Mouse (Mus musculus) midbrain, postnatal 0 days (tissue): ENCODE results near the gene Slc6a13. TPM values are rescaled to one million over a fixed set of nuclear protein-coding genes. Genes with fewer than 3 reads are reported as not detected.

Experiments
- ATAC-seq: fragments of 200-750 bp; cut with Nextera tagmentation; 2 replicates; pipeline ENCODE4 v1.8.0; 2017; ENCODE audit warnings: moderate number of reproducible peaks, mild to moderate bottlenecking, moderate TSS enrichment, moderate library complexity; ENCODE audit not compliant: low FRiP score
- DNase-seq: peaks from one replicate; pipeline ENCODE4 v3.0.0-alpha.2; 2015; ENCODE audit warnings: low spot score
- H3K27ac ChIP-seq: fragments of 300-500 bp; sonication (generic); 2 replicates; pipeline ENCODE4 v1.5.1; 2014; ENCODE audit warnings: low read depth, mild to moderate bottlenecking, low read length, mixed read lengths
- H3K27me3 ChIP-seq: fragments of 300-500 bp; sonication (generic); 2 replicates; pipeline ENCODE4 v1.6.1; 2014; ENCODE audit warnings: low read length, control low read depth, mixed read lengths; ENCODE audit not compliant: insufficient read depth
- H3K36me3 ChIP-seq: fragments of 300-500 bp; sonication (generic); 2 replicates; pipeline ENCODE4 v1.6.1; 2014; ENCODE audit warnings: low read length, control low read depth, mixed read lengths; ENCODE audit not compliant: insufficient read depth
- H3K4me1 ChIP-seq: fragments of 300-500 bp; sonication (generic); 2 replicates; pipeline ENCODE4 v1.6.1; 2014; ENCODE audit warnings: mild to moderate bottlenecking, control low read depth, antibody characterized with exemption, low read length, mixed read lengths; ENCODE audit not compliant: insufficient read depth
- H3K4me2 ChIP-seq: fragments of 300-500 bp; sonication (generic); 2 replicates; pipeline ENCODE4 v1.6.1; 2014; ENCODE audit warnings: low read depth, mild to moderate bottlenecking, low read length, mixed read lengths; ENCODE audit not compliant: poor library complexity, severe bottlenecking
- H3K4me3 ChIP-seq: fragments of 300-500 bp; sonication (generic); 2 replicates; pipeline ENCODE4 v1.5.1; 2014; ENCODE audit warnings: low read depth, mild to moderate bottlenecking, low read length, moderate library complexity
- H3K9ac ChIP-seq: fragments of 300-500 bp; sonication (generic); replicated peaks from 2 replicates; pipeline ENCODE4 v1.6.1; 2014; ENCODE audit warnings: mild to moderate bottlenecking, low read length, moderate library complexity, mixed read lengths; ENCODE audit not compliant: poor library complexity, severe bottlenecking
- H3K9me3 ChIP-seq: fragments of 300-500 bp; sonication (generic); 2 replicates; pipeline ENCODE4 v1.6.1; 2016; ENCODE audit warnings: low read length, control low read depth
- CTCF ChIP-seq: IDR thresholded peaks from 2 replicates; pipeline ENCODE4 v1.5.1; 2016; ENCODE audit warnings: antibody characterized with exemption, mild to moderate bottlenecking
- WGBS: fragments of 180-500 bp; shearing (Covaris S2); extraction: QIAGEN DNeasy Blood & Tissue Kit; methylation state at CpG from one replicate; pipeline ENCODE4 v1.1.7; 2014; 5-methylcytosine and 5-hydroxymethylcytosine counted together
- polyA plus RNA-seq: library from polyadenylated mRNA; unstranded; fragments of >200 nt; fragmentation: Nextera tagmentation; extraction: Ambion mirVana; gene quantifications from 2 replicates; pipeline ENCODE4 v1.2.1, GENCODE M21; 2015
- total RNA-seq: library from RNA; depleted of rRNA; stranded (reverse); fragments of >200 nt; gene quantifications from 2 replicates; pipeline ENCODE4 v1.2.3, GENCODE M21; 2014

The Slc6a13 gene
- total and polyA plus RNA-seq, 2 experiments from 2014 or later, result 59.4 to 61.7 TPM

DNA sequence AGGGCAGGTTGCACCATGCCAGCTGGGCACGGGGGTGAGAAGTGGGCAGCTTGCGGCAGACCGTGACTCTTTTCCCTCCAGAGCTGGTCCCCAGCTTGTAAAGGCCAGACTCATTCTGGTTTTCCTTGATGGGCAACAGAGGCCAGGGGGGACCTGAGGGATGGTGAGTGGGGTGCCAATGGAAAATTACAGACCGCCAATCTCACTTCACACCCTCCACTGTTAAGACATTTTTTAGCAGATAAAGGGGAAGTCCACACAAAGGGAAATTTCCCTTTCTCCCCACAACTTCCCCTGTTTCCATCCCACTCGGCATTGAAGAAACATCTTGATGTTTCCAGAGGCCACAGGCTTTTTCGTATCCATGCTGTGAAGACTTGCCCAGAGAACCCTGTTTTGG, 41.6 kb downstream of the Slc6a13 start:
- no peak overlapping the region for H3K9ac ChIP-seq
- no peak for ATAC-seq
- TF ChIP-seq CTCF, result no peak

DNA sequence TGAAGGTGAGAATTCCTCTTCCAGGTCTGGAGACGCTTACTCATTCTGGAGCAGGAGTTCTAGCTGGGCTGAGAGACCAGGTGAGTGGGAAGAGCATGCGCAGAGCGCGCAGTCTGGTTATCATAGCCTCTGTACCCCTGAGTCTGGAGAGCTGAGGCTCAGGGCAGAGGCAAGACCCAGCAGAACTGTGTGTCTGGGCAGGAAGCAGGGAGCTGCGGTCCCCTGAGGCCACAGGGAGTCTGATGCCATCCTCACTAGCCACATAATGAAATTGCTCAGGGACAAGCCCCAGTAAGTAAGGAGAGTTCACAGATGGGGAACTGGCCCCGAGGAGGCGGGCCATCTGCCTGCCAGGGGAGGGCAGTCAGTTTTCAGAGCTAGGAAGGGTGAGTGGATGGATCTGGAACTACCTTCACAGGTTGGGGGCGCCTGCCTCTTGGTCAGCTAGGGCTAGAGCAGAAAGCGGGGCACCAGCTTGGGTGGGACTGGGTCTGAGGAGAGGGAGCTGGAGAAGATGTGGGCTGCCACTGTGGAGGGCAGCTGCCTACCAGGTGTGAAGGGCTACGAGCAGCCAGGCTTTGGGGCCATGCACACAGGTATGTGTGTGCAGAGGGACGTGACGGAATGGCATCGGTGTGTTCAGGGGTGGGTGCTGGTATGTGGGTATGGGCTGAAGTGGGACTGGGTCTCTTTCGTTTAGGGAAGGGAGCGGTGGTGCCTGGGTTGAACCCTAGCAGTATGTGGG, 43.2 kb downstream of the Slc6a13 start, which contains the start of gene Slc6a12:
Slc6a12 (plus strand) TSS at position 51 of the 745 bp plus-strand sequence.
- Histone ChIP-seq H3K27ac (no peak within 1 kb of the TSS), H3K4me3 (no peak within 1 kb of the TSS), H3K4me1 (no peaks in the 10 kb centered on the region), H3K9me3 (no peaks in the 10 kb centered on the region), H3K4me2 (no peak within 1 kb of the TSS), H3K36me3 (no peaks in the 10 kb centered on the region), H3K27me3 (no peaks in the 10 kb centered on the region), H3K9ac (no peak within 1 kb of the TSS)
- TF ChIP-seq CTCF, result no peak
- no peak for ATAC-seq
- 79% methylated on average over 15 of the region's 15 CpGs for WGBS
- no peak for DNase-seq

More for the DNA sequence above, 41.6 kb downstream of the Slc6a13 start:
- H3K36me3 ChIP-seq, result no peaks in the 10 kb centered on the region
- no peaks in the 10 kb centered on the region for H3K4me1 ChIP-seq
- H3K27ac ChIP-seq, result no peak overlapping the region
- H3K4me2 ChIP-seq, result no peak overlapping the region
- no peak overlapping the region for H3K4me3 ChIP-seq
- no peaks in the 10 kb centered on the region for H3K9me3 ChIP-seq
- H3K27me3 ChIP-seq, result no peaks in the 10 kb centered on the region
- DNase-seq, result no peak
- WGBS, result 88% methylated on average over 6 of the region's 6 CpGs

DNA sequence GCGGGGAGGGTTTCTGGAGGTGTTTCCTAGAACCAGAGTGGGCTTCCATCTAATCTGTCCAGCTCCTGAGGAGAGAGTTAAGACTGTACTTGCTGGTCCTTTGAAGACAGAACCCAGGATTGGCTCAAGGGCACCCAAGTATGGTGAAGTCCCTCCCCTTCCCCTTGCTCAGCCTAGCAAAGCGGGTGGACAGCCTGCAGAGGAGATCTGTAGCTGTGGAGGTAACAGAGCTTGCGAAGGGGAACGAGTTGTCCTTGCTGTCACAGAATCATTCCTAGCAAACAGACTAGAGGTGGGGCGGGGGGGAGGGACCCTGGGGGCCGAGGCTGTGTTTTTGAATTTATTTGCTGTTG, 43.7 kb downstream of the Slc6a13 start:
- Histone ChIP-seq H3K4me2 (no peak overlapping the region), H3K4me3 (no peak overlapping the region), H3K9me3 (no peaks in the 10 kb centered on the region), H3K9ac (no peak overlapping the region), H3K36me3 (no peaks in the 10 kb centered on the region), H3K4me1 (no peaks in the 10 kb centered on the region), H3K27me3 (no peaks in the 10 kb centered on the region), H3K27ac (no peak overlapping the region)
- no peak for ATAC-seq
- TF ChIP-seq CTCF, result no peak
- 67% methylated on average over 6 of the region's 6 CpGs for WGBS
- DNase-seq, result no peak

DNA sequence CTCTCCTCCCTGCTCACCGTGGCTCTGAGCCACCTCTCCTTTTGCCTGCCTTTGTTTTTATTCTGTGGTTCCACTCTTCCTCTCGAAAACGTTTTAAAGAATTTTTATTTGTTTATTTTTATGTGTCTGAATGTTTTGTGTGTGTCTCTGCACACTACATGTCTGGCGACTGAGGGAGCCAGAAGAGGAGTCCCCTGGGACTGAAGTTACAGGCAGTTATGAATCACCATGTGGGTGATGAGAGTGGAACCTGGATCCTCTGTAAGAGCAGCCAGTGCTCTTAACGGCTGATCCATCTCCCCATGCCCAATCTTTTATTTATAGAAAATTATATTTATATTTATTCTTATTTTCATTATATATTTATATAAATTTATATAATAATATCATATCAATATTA, 44.3 kb downstream of the Slc6a13 start:
- H3K36me3 ChIP-seq, result no peaks in the 10 kb centered on the region
- H3K4me2 ChIP-seq, result no peak overlapping the region
- 62% methylated on average over 5 of the region's 5 CpGs for WGBS
- no peaks in the 10 kb centered on the region for H3K9me3 ChIP-seq
- H3K4me3 ChIP-seq, result no peak overlapping the region
- no peak for DNase-seq
- no peak overlapping the region for H3K27ac ChIP-seq
- no peaks in the 10 kb centered on the region for H3K4me1 ChIP-seq
- H3K27me3 ChIP-seq, result no peaks in the 10 kb centered on the region
- no peak overlapping the region for H3K9ac ChIP-seq
- no peak for TF ChIP-seq CTCF
- ATAC-seq, result no peak

DNA sequence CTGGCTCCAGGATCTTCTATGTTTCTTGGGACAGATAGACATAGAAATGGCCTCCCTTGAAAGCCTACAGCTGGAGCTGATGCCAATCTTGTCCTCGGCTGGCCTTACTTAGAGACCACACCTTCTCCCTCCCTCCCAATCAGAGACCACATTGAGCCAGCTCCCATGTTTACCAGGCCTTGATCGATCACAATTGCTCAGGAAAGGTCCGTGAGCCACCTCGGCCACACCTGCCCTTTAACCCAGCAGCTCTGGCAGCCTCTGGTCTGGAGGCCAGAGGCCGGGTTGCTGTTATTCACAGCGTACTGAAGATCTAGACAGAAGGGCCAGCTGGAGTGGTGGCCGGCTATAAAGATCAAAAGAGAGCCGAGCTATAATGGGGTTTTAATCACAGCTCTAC, 46.4 kb downstream of the Slc6a13 start:
- no peaks in the 10 kb centered on the region for H3K9me3 ChIP-seq
- ATAC-seq (no peak), DNase-seq (no peak)
- no peak for TF ChIP-seq CTCF
- no peak overlapping the region for H3K9ac ChIP-seq
- H3K27me3 ChIP-seq, result no peaks in the 10 kb centered on the region
- H3K4me1 ChIP-seq, result no peaks in the 10 kb centered on the region
- WGBS, result 58% methylated on average over 8 of the region's 8 CpGs
- H3K27ac ChIP-seq, result no peak overlapping the region
- H3K4me2 ChIP-seq, result no peak overlapping the region
- no peak overlapping the region for H3K4me3 ChIP-seq
- H3K36me3 ChIP-seq, result no peaks in the 10 kb centered on the region

DNA sequence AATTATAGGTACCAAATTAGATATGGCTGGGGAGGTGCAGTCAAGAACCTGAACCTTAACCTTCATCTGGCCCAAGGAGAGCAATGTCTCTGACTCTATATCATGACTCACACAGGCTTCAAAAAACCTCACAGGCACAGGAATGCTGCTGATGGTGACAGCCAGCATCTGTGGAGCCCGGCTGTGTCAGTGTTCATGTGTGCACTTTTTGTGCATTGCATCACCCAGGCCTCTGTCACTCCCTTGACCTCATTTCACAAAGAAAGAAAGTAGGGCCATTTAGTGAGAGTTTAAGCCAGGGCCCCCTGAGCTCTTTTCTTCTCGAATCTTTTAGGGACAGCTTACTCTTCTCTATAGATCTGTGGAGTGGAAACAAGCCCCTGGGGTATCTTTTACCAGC, 52.2 kb downstream of the Slc6a13 start:
- Histone ChIP-seq H3K27ac (no peak overlapping the region), H3K4me2 (no peak overlapping the region), H3K27me3 (peaks cover 3% of the 10 kb centered on the region; the same call in 1 of the 2 replicates), H3K4me3 (no peak overlapping the region), H3K9me3 (no peaks in the 10 kb centered on the region), H3K9ac (no peak overlapping the region), H3K4me1 (no peaks in the 10 kb centered on the region), H3K36me3 (no peaks in the 10 kb centered on the region)
- no peak for DNase-seq
- no peak for ATAC-seq
- 30% methylated on average over 2 of the region's 2 CpGs for WGBS
- TF ChIP-seq CTCF, result no peak
